Mouse (Mus musculus): ENCODE measurements around the gene Clec4a2. TPM values are rescaled to one million over a fixed set of nuclear protein-coding genes. Genes with fewer than 3 reads are reported as not detected.
"Not testable (repeated sequence)": the region's sequence is repeated elsewhere in the genome, so short reads cannot be mapped to it uniquely, and the experiment has no call there.

Gene Clec4a2
- polyA plus RNA-seq (2017; shearing (Covaris generic)) = not detected

DNA sequence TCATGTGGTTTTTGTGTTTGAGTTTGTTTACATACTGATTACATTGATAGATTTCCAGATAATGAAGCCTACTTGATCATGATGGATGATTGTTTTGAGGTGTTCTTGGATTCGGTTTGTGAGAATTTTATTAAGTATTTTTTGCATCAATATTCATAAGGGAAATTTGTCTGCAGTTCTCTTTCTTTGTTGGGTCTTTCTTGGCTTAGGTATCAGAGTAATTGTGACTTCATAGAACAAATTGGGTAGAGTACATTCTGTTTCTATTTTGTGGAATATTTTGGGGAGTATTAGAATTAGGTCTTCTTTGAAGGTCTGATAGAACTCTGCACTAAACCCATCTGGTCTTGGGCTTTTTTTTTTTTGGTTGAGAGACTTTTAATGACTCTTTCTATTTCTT is at the start of gene Clec4a2:
Gene Clec4a2 (plus strand): TSS at position 301 of the 400 bp plus-strand sequence.
- not testable (repeated sequence) for ATAC-seq

GRCm38 (mm10) chr6:123095125-123095843 is 10.9 kb upstream of the Clec4a2 start:
- no peak for ATAC-seq

- ATAC-seq = no peak
These were observed 17.0 kb downstream of the Clec4a2 start for GRCm38 (mm10) chr6:123123195-123123594.

- ATAC-seq = no peak
These were observed 20.9 kb downstream of the Clec4a2 start for GRCm38 (mm10) chr6:123127173-123127572.

DNA sequence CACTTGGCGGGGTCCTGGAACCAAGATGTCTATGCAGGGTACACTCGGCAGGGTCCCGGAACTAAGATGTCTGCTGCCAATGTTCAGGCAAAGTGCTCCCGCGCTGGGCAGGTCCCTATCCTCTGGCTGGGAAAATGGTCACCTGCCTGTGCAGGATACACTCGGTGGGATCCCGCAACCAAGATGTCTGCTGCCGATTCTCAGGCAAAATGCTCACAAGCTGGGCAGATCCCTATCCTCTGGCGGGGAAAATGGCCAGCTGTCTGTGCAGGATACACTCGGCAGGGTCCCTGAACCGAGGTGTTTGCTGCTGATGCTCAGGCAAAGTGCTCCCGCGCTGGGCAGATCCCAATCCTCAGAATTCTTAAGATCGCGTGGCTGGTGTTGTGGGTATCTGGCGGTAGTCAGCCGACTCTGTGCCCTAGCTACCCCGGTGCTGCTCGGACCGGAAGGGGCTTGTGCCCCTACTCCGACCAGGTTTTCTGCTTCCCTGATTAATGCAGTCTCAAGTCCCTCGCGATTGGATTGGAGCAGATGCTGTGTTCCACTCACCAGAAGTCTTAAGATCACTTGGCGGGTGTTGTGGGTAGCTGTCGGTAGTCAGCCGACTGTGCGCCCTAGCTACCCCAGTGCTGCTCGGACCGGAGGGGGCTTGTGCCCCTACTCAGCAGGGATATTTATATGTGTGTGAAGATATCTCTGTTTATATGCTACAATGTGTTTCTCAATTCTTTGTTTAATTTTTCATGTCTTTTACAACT is 31.7 kb downstream of the Clec4a2 start:
- ATAC-seq = not testable (repeated sequence)

DNA sequence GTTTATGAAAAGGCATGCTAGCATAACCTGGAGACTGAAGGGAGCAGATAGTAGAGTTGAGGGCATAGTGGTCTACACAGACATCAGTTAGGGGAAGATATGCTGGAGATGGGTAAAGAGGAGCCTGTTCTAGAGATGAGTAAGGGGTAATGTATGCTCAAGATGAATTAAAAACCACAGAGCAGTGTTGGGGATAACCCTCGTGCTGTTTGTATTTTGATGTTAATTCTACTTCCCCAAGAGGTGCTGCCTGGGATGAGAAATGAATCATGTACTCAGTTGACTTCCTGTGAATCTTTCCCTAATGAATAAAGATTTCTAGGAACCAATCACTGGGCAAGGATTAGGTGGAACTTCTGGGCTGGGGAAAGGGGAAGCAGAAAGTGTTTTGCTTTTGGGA is 63.9 kb downstream of the Clec4a2 start:
- no peak for ATAC-seq

GRCm38 (mm10) chr6:123171040-123171439 is 64.8 kb downstream of the Clec4a2 start:
- ATAC-seq = no peak

- no peak for ATAC-seq
These were observed 66.4 kb downstream of the Clec4a2 start, which contains the start of gene Clec4b2 for GRCm38 (mm10) chr6:123172593-123172992. TSS of gene Clec4b2 (plus strand) at chr6:123172893.

DNA sequence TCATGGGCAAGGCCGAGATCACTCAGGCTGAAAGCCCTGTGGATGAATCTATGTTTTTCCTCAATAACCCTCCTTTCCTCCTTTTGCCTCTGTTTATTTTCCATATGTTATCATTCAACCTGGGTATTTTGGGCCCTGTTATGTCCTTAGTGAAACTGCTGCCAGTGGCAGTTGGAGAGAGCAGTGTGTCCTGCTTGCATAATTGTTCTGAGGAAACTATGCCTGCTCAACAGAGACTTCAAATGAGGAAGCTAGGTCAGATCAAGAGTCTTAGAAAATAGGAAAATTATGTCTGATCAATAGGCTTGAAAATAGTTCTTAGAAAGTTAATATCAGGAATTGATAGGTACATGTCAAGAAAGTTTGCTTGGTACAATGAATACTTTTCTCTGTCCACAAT is 69.3 kb downstream of the Clec4a2 start:
- ATAC-seq = no peak

GRCm38 (mm10) chr6:123184862-123185261 is 78.6 kb downstream of the Clec4a2 start:
- not testable (repeated sequence) for ATAC-seq

Other genes with a start within 250 kb of the Clec4a2 start
- gene Necap1, start 232.0 kb upstream of the Clec4a2 start, polyA plus RNA-seq (2017; shearing (Covaris generic)) = 10 to 100 TPM; 36.9 to 60.8 (median 55.5) TPM
- under 1 TPM in 2 of 3 experiments, not detected in 1; 0.79 to 0.99 TPM for gene Clec4a1, start 184.6 kb upstream of the Clec4a2 start, polyA plus RNA-seq (2017; shearing (Covaris generic))
- under 1 TPM in 2 of 3 experiments, not detected in 1; 0.53 to 0.72 TPM for gene Clec4a3, start 153.9 kb upstream of the Clec4a2 start, polyA plus RNA-seq (2017; shearing (Covaris generic))
- under 1 TPM in 1 of 3 experiments, not detected in 2; 0.88 TPM for gene Clec4a4, start 116.1 kb upstream of the Clec4a2 start, polyA plus RNA-seq (2017; shearing (Covaris generic))
- not detected for gene Clec4b1, start 56.5 kb upstream of the Clec4a2 start, polyA plus RNA-seq (2017; shearing (Covaris generic))
- gene Clec4b2, start 66.5 kb downstream of the Clec4a2 start, polyA plus RNA-seq (2017; shearing (Covaris generic)) = not detected
- gene Clec4n, start 123.4 kb downstream of the Clec4a2 start, polyA plus RNA-seq (2017; shearing (Covaris generic)) = under 1 TPM in 1 of 3 experiments, not detected in 2; 0.40 TPM
- not detected for gene Clec4d, start 155.7 kb downstream of the Clec4a2 start, polyA plus RNA-seq (2017; shearing (Covaris generic))
- gene Clec4e, start 183.4 kb downstream of the Clec4a2 start, polyA plus RNA-seq (2017; shearing (Covaris generic)) = not detected
- gene Vmn2r19, start 201.9 kb downstream of the Clec4a2 start, polyA plus RNA-seq (2017; shearing (Covaris generic)) = not detected

Data from inflammation-experienced regulatory T-cells, adult 6 months (primary cell).